Mouse (Mus musculus) urinary bladder, postnatal 0 days (tissue): ENCODE measurements around the gene Tas2r102. TPM values are rescaled to one million over a fixed set of nuclear protein-coding genes. Genes with fewer than 3 reads are reported as not detected.

Experiments used
- polyA plus RNA-seq: library from polyadenylated mRNA; unstranded; fragments of >200 nt; fragmentation: Nextera tagmentation; extraction: Ambion mirVana; gene quantifications from 2 replicates; pipeline ENCODE4 v1.2.1, GENCODE M21; 2015

Gene Tas2r102
- not detected in 2 replicates for polyA plus RNA-seq

DNA sequence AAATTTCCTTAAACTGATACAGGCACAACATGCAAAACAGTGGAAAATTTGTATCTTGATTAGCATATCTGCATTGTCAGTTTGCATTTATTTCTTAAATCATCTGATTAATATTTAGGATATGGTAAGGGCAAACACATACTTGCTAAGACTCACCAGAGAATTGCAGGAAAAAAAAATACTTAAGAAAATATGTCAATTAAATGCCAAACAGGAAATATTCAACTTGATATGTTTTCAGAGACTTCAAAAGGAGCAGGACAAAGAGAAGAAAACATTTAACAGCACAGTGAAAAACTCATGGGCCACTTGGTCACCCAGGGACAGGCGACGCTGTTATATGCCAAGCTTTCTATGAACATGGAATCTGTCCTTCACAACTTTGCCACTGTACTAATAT is at the start of gene Tas2r102:
Tas2r102 (plus strand) TSS at position 301 of the 400 bp plus-strand sequence.

DNA sequence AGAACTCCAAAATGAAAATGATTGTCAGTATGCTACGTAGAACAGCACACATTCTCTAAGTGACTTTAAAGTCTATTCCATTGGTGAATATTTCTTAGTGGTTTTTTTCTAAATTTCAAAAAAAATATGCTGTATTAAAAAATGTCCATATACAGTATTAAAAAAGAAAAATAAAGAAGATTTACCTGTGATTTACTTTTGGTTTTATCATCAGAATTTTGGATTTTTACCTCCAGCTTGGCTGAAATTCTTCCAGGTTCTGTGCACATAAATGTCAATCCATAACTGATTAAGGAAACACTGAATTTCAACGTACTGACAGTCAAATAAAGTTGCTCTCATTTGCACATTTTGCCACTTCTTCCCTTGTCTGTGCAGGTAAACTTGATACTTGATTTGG is 24.0 kb upstream of the Tas2r102 start, which contains the start of gene Tas2r115:
Tas2r115 (minus strand) TSS at position 101 of the 400 bp plus-strand sequence.

DNA sequence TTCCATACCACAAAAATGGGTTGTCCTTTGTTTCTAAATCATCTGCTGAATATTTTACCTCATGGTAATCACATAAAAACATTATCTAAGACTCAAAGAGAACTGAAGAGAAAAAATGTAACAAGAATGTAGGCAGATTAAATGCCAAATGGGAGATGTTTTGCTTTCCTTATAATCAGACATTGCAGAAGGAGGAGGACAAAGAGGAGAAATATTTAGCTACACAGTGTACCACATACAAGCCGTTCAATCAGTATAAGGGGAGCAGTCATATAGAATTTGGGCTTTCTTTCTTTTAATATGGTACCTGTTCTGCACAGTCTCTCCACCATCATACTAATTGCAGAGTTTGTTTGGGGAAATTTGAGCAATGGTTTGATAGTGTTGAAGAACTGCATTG is 7.5 kb upstream of the Tas2r102 start, which contains the start of gene Tas2r124:
Tas2r124 (plus strand) TSS at position 301 of the 400 bp plus-strand sequence.

DNA sequence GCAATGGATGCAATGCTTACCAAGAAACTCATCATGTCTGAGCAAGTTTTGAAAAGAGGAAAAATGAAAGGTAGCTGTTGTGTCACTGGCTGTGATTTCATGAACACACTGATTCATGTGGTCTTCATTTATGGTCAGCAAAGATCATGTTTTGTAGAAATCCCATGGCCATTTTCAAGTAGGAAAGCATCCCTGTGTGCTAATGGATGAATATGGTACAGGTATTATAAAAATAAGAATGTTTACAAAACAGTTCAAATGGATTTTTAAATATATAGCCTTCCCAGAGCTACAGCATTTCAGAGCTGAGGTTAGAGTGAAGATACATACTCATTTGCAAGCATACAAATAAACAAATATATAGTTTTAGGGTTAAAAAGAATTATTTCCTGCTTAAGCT is 16.1 kb downstream of the Tas2r102 start, which contains the start of gene Tas2r136:
Tas2r136 (minus strand) TSS at position 101 of the 400 bp plus-strand sequence.

DNA sequence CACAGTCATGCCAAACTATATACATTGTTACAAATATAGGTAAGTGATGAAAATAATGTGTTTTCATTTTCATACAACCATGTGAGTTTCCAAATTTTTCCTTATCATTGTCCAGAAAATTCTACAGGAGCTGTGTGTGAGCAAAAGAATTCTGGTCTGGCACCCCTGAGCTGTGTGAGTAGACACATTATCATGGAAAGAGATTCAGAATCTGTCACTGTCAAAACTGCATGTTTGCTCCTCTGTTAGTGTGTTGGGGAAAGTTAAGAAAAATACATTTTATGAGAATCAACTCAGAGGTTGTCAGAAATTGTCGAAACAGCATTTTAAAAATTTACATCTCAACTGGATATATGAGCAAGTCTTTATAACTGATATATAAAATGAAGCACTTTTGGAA is 40.6 kb downstream of the Tas2r102 start, which contains the start of gene Tas2r117:
Tas2r117 (plus strand) TSS at position 301 of the 400 bp plus-strand sequence.

Other genes starting within 250 kb of the Tas2r102 start
- gene Prh1, start 192.3 kb upstream of the Tas2r102 start, polyA plus RNA-seq = not detected in 2 replicates
- not detected in 2 replicates for gene Prp2, start 166.2 kb upstream of the Tas2r102 start, polyA plus RNA-seq
- not detected in 2 replicates for gene A630073D07Rik, start 110.6 kb upstream of the Tas2r102 start, polyA plus RNA-seq
- not detected in 2 replicates for gene Tas2r120, start 105.2 kb upstream of the Tas2r102 start, polyA plus RNA-seq
- not detected in 2 replicates for gene Tas2r121, start 61.1 kb upstream of the Tas2r102 start, polyA plus RNA-seq
- gene Tas2r122, start 50.2 kb upstream of the Tas2r102 start, polyA plus RNA-seq = not detected in 2 replicates
- not detected in 2 replicates for gene Tas2r115, start 24.1 kb upstream of the Tas2r102 start, polyA plus RNA-seq
- not detected in 2 replicates for gene Tas2r124, start 7.4 kb upstream of the Tas2r102 start, polyA plus RNA-seq
- gene Tas2r136, start 16.0 kb downstream of the Tas2r102 start, polyA plus RNA-seq = not detected in 2 replicates
- not detected in 2 replicates for gene Tas2r117, start 40.7 kb downstream of the Tas2r102 start, polyA plus RNA-seq
- gene Tas2r123, start 85.0 kb downstream of the Tas2r102 start, polyA plus RNA-seq = not detected in 2 replicates
- not detected in 2 replicates for gene Tas2r116, start 93.3 kb downstream of the Tas2r102 start, polyA plus RNA-seq
- not detected in 2 replicates for gene Tas2r110, start 105.9 kb downstream of the Tas2r102 start, polyA plus RNA-seq
- gene Tas2r113, start 130.9 kb downstream of the Tas2r102 start, polyA plus RNA-seq = not detected in 2 replicates
- gene Tas2r125, start 147.5 kb downstream of the Tas2r102 start, polyA plus RNA-seq = not detected in 2 replicates
- gene Tas2r129, start 189.0 kb downstream of the Tas2r102 start, polyA plus RNA-seq = not detected in 2 replicates
- gene Tas2r131, start 195.8 kb downstream of the Tas2r102 start, polyA plus RNA-seq = not detected in 2 replicates
- not detected in 2 replicates for gene Tas2r109, start 218.8 kb downstream of the Tas2r102 start, polyA plus RNA-seq